Mouse (Mus musculus) myocyte (in vitro differentiated cells): ENCODE measurements around the gene Echdc2.
"Not testable (repeated sequence)": the region's sequence is repeated elsewhere in the genome, so short reads cannot be mapped to it uniquely, and the experiment has no call there.

Source experiments
- CEBPB ChIP-seq: IDR thresholded peaks from 2 replicates; pipeline ENCODE4 v1.6.1; 2011; ENCODE audit warnings: mild to moderate bottlenecking, moderate library complexity; ENCODE audit not compliant: poor library complexity, insufficient read depth, severe bottlenecking
- E2F4 ChIP-seq: IDR thresholded peaks from one replicate; pipeline ENCODE4 v1.6.1; 2011; ENCODE audit warnings: mild to moderate bottlenecking, control low read depth, moderate library complexity; ENCODE audit not compliant: insufficient read depth
- MAX ChIP-seq: IDR thresholded peaks from one replicate; pipeline ENCODE4 v1.6.1; 2011; ENCODE audit warnings: low read depth, mild to moderate bottlenecking, control low read depth
- MYOD1 ChIP-seq, 3 experiments: IDR thresholded peaks; one replicate each; pipeline ENCODE4 v1.6.1; 2011; ENCODE audit warnings: control low read depth in 2 of 3, low read depth in 2 of 3, mild to moderate bottlenecking in 2 of 3, moderate library complexity in 1 of 3; ENCODE audit not compliant: insufficient read length in 2 of 3, control insufficient read depth in 1 of 3
- MYOG ChIP-seq, 3 experiments: IDR thresholded peaks; one replicate each; pipeline ENCODE4 v1.6.1; 2011; ENCODE audit warnings: control low read depth in 2 of 3, low read depth in 2 of 3, mild to moderate bottlenecking in 2 of 3; ENCODE audit not compliant: insufficient read length in 2 of 3, control insufficient read depth in 1 of 3, insufficient read depth in 1 of 3
- POLR2A ChIP-seq: IDR thresholded peaks from one replicate; pipeline ENCODE4 v1.6.1; 2011; ENCODE audit warnings: low read depth, mild to moderate bottlenecking, control low read depth, moderate library complexity; ENCODE audit not compliant: insufficient read length
- POLR2AphosphoS2 ChIP-seq: IDR thresholded peaks from one replicate; pipeline ENCODE4 v1.6.1; 2011; ENCODE audit warnings: low read depth, control low read depth; ENCODE audit not compliant: insufficient read length
- REST ChIP-seq: IDR thresholded peaks from one replicate; pipeline ENCODE4 v1.6.1; 2011; ENCODE audit warnings: mild to moderate bottlenecking, control low read depth, moderate library complexity; ENCODE audit not compliant: insufficient read depth, insufficient read length
- TCF12 ChIP-seq: IDR thresholded peaks from one replicate; pipeline ENCODE4 v1.6.1; 2011; ENCODE audit warnings: mild to moderate bottlenecking, control low read depth; ENCODE audit not compliant: poor library complexity, insufficient read depth, severe bottlenecking
- TCF3 ChIP-seq: IDR thresholded peaks from one replicate; pipeline ENCODE4 v1.6.1; 2011; ENCODE audit warnings: low read depth, control low read depth; ENCODE audit not compliant: insufficient read length
- USF1 ChIP-seq: IDR thresholded peaks from one replicate; pipeline ENCODE4 v1.6.1; 2011; ENCODE audit warnings: low read depth, mild to moderate bottlenecking, control low read depth, moderate library complexity

- not testable (repeated sequence) for TF ChIP-seq POLR2A; MYOG (IDR thresholded peaks at IDR 0.05; ENCODE audit: control insufficient read depth in 1 of 3, insufficient read depth in 1 of 3, insufficient read length in 2 of 3, low read depth in 2 of 3); TCF3; USF1; CEBPB; POLR2AphosphoS2; E2F4; MAX; TCF12; MYOD1 (IDR thresholded peaks at IDR 0.05; ENCODE audit: control insufficient read depth in 1 of 3, insufficient read length in 2 of 3, low read depth in 2 of 3); REST
These were observed 22.1 kb upstream of the Echdc2 start for GRCm38 (mm10) chr4:108143178-108143577.
